In genomic region chr12:44329316-44330215, GRCm38 (mm10) we compare ENCODE assay signal across 8 mouse cellular contexts. TPM values are rescaled to one million over a fixed set of nuclear protein-coding genes. Genes with fewer than 3 reads are reported as not detected.
A peak's percentile ranks its signal among the peaks of the same experiment; 100 is the strongest.
DNase-seq lines count a peak whose midpoint lies in the region; ATAC-seq and TF ChIP-seq lines count a peak whose summit lies in the region.

No protein-coding gene starts in this region.

- no peak overlapping the region for H3K27ac ChIP-seq in embryonic facial prominence, embryonic 15.5 days (replicated peaks)
- H3K27ac ChIP-seq in hindbrain, postnatal 0 days, result peak overlapping the region; percentile 90
- no peak overlapping the region for H3K27ac ChIP-seq in limb, embryonic 15.5 days
- H3K27ac ChIP-seq in neural tube, embryonic 13.5 days (replicated peaks), result peak overlapping the region; percentile 97

- peak; percentile 19 for DNase-seq in gastrocnemius, postnatal 10 days
- DNase-seq in gastrocnemius, postnatal 14 days, result no peak
- peak; percentile 22 for DNase-seq in adrenal gland, postnatal 14 days
- peak; percentile 82 for DNase-seq in hindbrain, postnatal 0 days (ENCODE audit: low spot score)

- peak overlapping the region; percentile 21 for H3K9ac ChIP-seq in embryonic facial prominence, embryonic 15.5 days
- peak overlapping the region; percentile 88 for H3K9ac ChIP-seq in hindbrain, postnatal 0 days (replicated peaks; ENCODE audit: low read length)
- peak overlapping the region; percentile 35 for H3K9ac ChIP-seq in limb, embryonic 15.5 days
- H3K9ac ChIP-seq in neural tube, embryonic 13.5 days, result peak overlapping the region; percentile 86

- TF ChIP-seq CTCF in hindbrain, postnatal 0 days (IDR thresholded peaks at IDR 0.05; ENCODE audit: low read depth), result 0 out of 2 replicates have a peak, but pooled peaks have one; percentile 16

- intact Hi-C loops in gastrocnemius, postnatal 14 days (cut with DNase I; ENCODE audit: low total_unique reads), result no loop called here

- peak; percentile 56 for ATAC-seq in embryonic facial prominence, embryonic 15.5 days (ENCODE audit: insufficient number of reproducible peaks, low FRiP score, low TSS enrichment, low read depth)
- ATAC-seq in hindbrain, postnatal 0 days, result peak; percentile 78
- ATAC-seq in limb, embryonic 15.5 days (ENCODE audit: insufficient number of reproducible peaks, low FRiP score, low TSS enrichment, low read depth), result 0 out of 2 replicates have a peak, but pooled peaks have one; percentile 35
- ATAC-seq in neural tube, embryonic 13.5 days (ENCODE audit: low read depth), result peak; percentile 78
- no peak for ATAC-seq in CD4-positive, CD25-positive, alpha-beta regulatory T cell, adult 4 months

- H3K4me1 ChIP-seq in embryonic facial prominence, embryonic 15.5 days, result peaks cover 13% of the 10 kb centered on the region
- peaks cover 9% of the 10 kb centered on the region for H3K4me1 ChIP-seq in hindbrain, postnatal 0 days (ENCODE audit: insufficient read depth, low read length)
- peaks cover 15% of the 10 kb centered on the region for H3K4me1 ChIP-seq in limb, embryonic 15.5 days
- peaks cover 35% of the 10 kb centered on the region for H3K4me1 ChIP-seq in neural tube, embryonic 13.5 days (replicated peaks)

- peak overlapping the region; percentile 63 for H3K4me3 ChIP-seq in embryonic facial prominence, embryonic 15.5 days (replicated peaks)
- peak overlapping the region; percentile 59 for H3K4me3 ChIP-seq in hindbrain, postnatal 0 days (ENCODE audit: low read length)
- peak overlapping the region; percentile 52 for H3K4me3 ChIP-seq in limb, embryonic 15.5 days
- H3K4me3 ChIP-seq in neural tube, embryonic 13.5 days, result peak overlapping the region; percentile 80

- H3K9me3 ChIP-seq in embryonic facial prominence, embryonic 15.5 days (replicated peaks), result no peaks in the 10 kb centered on the region
- H3K9me3 ChIP-seq in hindbrain, postnatal 0 days (ENCODE audit: low read length), result no peaks in the 10 kb centered on the region
- no peaks in the 10 kb centered on the region for H3K9me3 ChIP-seq in limb, embryonic 15.5 days
- H3K9me3 ChIP-seq in neural tube, embryonic 13.5 days, result no peaks in the 10 kb centered on the region

- H3K36me3 ChIP-seq in embryonic facial prominence, embryonic 15.5 days, result no peaks in the 10 kb centered on the region
- H3K36me3 ChIP-seq in hindbrain, postnatal 0 days (ENCODE audit: insufficient read depth, low read length), result no peaks in the 10 kb centered on the region
- H3K36me3 ChIP-seq in limb, embryonic 15.5 days, result no peaks in the 10 kb centered on the region
- H3K36me3 ChIP-seq in neural tube, embryonic 13.5 days, result no peaks in the 10 kb centered on the region

- peaks cover 24% of the 10 kb centered on the region for H3K27me3 ChIP-seq in embryonic facial prominence, embryonic 15.5 days
- no peaks in the 10 kb centered on the region for H3K27me3 ChIP-seq in hindbrain, postnatal 0 days (ENCODE audit: insufficient read depth, low read length)
- peaks cover 25% of the 10 kb centered on the region for H3K27me3 ChIP-seq in limb, embryonic 15.5 days
- H3K27me3 ChIP-seq in neural tube, embryonic 13.5 days, result no peaks in the 10 kb centered on the region

- under 1% methylated on average over 61 of the region's 61 CpGs for WGBS in embryonic facial prominence, embryonic 15.5 days
- under 1% methylated on average over 61 of the region's 61 CpGs for WGBS in hindbrain, postnatal 0 days
- WGBS in limb, embryonic 15.5 days, result under 1% methylated on average over 60 of the region's 61 CpGs
- under 1% methylated on average over 61 of the region's 61 CpGs for WGBS in neural tube, embryonic 13.5 days

- peak overlapping the region; percentile 98 for H3K4me2 ChIP-seq in embryonic facial prominence, embryonic 15.5 days (replicated peaks)
- H3K4me2 ChIP-seq in hindbrain, postnatal 0 days (ENCODE audit: low read depth, low read length), result peak overlapping the region; percentile 82
- H3K4me2 ChIP-seq in limb, embryonic 15.5 days, result peak overlapping the region; percentile 98
- H3K4me2 ChIP-seq in neural tube, embryonic 13.5 days, result peak overlapping the region; percentile 80

RNA-seq across cellular contexts. Expression of gene Nrcam, which starts 0.9 kb away (rescaled TPM):
- total RNA-seq in gastrocnemius, postnatal 10 days (2021), result 1 to 10 TPM; 3.6 to 4.7 TPM
- 1 to 10 TPM; 1.4 to 3.5 TPM for total RNA-seq in gastrocnemius, postnatal 14 days (2021)
- total RNA-seq in adrenal gland, postnatal 14 days (2021), result 4.4 and 7.6 TPM in 2 replicates
- 3.7 and 5.7 TPM in 2 replicates for polyA plus RNA-seq in embryonic facial prominence, embryonic 15.5 days (2015; fragmentation: Nextera tagmentation; extraction: Ambion mirVana)
- 163 and 192 TPM in 2 replicates for total RNA-seq in hindbrain, postnatal 0 days (2014; rRNA removed)
- polyA plus RNA-seq in hindbrain, postnatal 0 days (2015; fragmentation: Nextera tagmentation; extraction: Ambion mirVana), result 113 and 117 TPM in 2 replicates
- 2.8 and 4.7 TPM in 2 replicates for polyA plus RNA-seq in limb, embryonic 15.5 days (2015; fragmentation: Nextera tagmentation; extraction: Ambion mirVana)
- polyA plus RNA-seq in neural tube, embryonic 13.5 days (2015; fragmentation: Nextera tagmentation; extraction: Ambion mirVana), result 110 and 111 TPM in 2 replicates
- polyA plus RNA-seq in CD4-positive, CD25-positive, alpha-beta regulatory T cell, adult 4 months (2017; shearing (Covaris generic)), result not detected

Comparison
In these comparisons a context has a peak if more than half of its experiments do, and no peak if none do; other contexts are left out.
1. H3K27ac ChIP-seq: peak in hindbrain, postnatal 0 days (single experiment) and neural tube, embryonic 13.5 days (single experiment); none in embryonic facial prominence, embryonic 15.5 days (single experiment) and limb, embryonic 15.5 days (single experiment).
2. H3K9ac ChIP-seq: peak in every context shown above with its lines; median percentile 88 in hindbrain, postnatal 0 days; 86 in neural tube, embryonic 13.5 days; 35 in limb, embryonic 15.5 days; 21 in embryonic facial prominence, embryonic 15.5 days.
3. RNA of gene Nrcam, which starts 0.9 kb away (polyA plus RNA-seq): 113 to 117 TPM in hindbrain, postnatal 0 days and 110 to 111 TPM in neural tube, embryonic 13.5 days; 3.7 to 5.7 TPM in embryonic facial prominence, embryonic 15.5 days, 2.8 to 4.7 TPM in limb, embryonic 15.5 days and not detected in CD4-positive, CD25-positive, alpha-beta regulatory T cell, adult 4 months; every median in the first group is over 10 times any median in the second.
4. Peak in every context shown above with its lines, with median percentiles within 50 percentile points of each other: H3K4me2 ChIP-seq and H3K4me3 ChIP-seq.